Mouse (Mus musculus) lung, postnatal 4 days (tissue): ENCODE data around the gene Zfp609.
A peak's percentile ranks its signal among the peaks of the same experiment; 100 is the strongest.

Source experiments
- DNase-seq, 2 experiments: peaks; one replicate each; pipeline ENCODE4 v3.0.0; 2021

Gene Zfp609

GRCm38 (mm10) chr9:65827344-65828015 is at the start of gene Zfp609:
Gene Zfp609, minus strand, starts transcription at chr9:65827564.
- peak; percentile 95 to 97 for DNase-seq

GRCm38 (mm10) chr9:65859656-65860055 is 32.3 kb upstream of the Zfp609 start:
- no peak for DNase-seq

- DNase-seq, result no peak
Observed at GRCm38 (mm10) chr9:65850203-65850602, 22.8 kb upstream of the Zfp609 start.

GRCm38 (mm10) chr9:65848154-65848553 is 20.8 kb upstream of the Zfp609 start:
- peak in 1 of 2 experiments; percentile 59 for DNase-seq

GRCm38 (mm10) chr9:65844421-65845165 is 17.2 kb upstream of the Zfp609 start:
- peak; percentile 60 to 65 for DNase-seq

GRCm38 (mm10) chr9:65839841-65840240 is 12.5 kb upstream of the Zfp609 start:
- DNase-seq, result no peak

GRCm38 (mm10) chr9:65836916-65837315 is 9.6 kb upstream of the Zfp609 start:
- no peak for DNase-seq

GRCm38 (mm10) chr9:65834628-65835354 is 7.4 kb upstream of the Zfp609 start:
- no peak for DNase-seq

- no peak for DNase-seq
Observed at GRCm38 (mm10) chr9:65833640-65834039, 6.3 kb upstream of the Zfp609 start.

- DNase-seq, result no peak
Observed at GRCm38 (mm10) chr9:65833230-65833629, 5.9 kb upstream of the Zfp609 start.

- DNase-seq, result no peak
Observed at GRCm38 (mm10) chr9:65832041-65832440, 4.7 kb upstream of the Zfp609 start.

- DNase-seq, result no peak
Observed at GRCm38 (mm10) chr9:65831164-65831563, 3.8 kb upstream of the Zfp609 start.

GRCm38 (mm10) chr9:65830255-65830654 is 2.9 kb upstream of the Zfp609 start:
- no peak for DNase-seq

GRCm38 (mm10) chr9:65829410-65829809 is 2.0 kb upstream of the Zfp609 start:
- DNase-seq, result peak in 1 of 2 experiments; percentile 56

- DNase-seq, result peak in 1 of 2 experiments; percentile 43
Observed at GRCm38 (mm10) chr9:65828511-65828910, 1.1 kb upstream of the Zfp609 start.

GRCm38 (mm10) chr9:65828016-65828403 is 646 bp upstream of the Zfp609 start:
- DNase-seq, result no peak

- peak; percentile 29 to 47 for DNase-seq
Observed at GRCm38 (mm10) chr9:65826588-65827343, 598 bp downstream of the Zfp609 start.

- DNase-seq, result peak in 1 of 2 experiments; percentile 27
Observed at GRCm38 (mm10) chr9:65826226-65826587, 1.2 kb downstream of the Zfp609 start.

- peak in 1 of 2 experiments; percentile 46 for DNase-seq
Observed at GRCm38 (mm10) chr9:65823716-65824462, 3.5 kb downstream of the Zfp609 start.

- DNase-seq, result no peak
Observed at GRCm38 (mm10) chr9:65822011-65822410, 5.4 kb downstream of the Zfp609 start.

- DNase-seq, result no peak
Observed at GRCm38 (mm10) chr9:65820301-65820700, 7.1 kb downstream of the Zfp609 start.

GRCm38 (mm10) chr9:65818402-65818801 is 9.0 kb downstream of the Zfp609 start:
- no peak for DNase-seq
